Comparison of ENCODE assay signal across 14 mouse cellular contexts in the genomic region with DNA sequence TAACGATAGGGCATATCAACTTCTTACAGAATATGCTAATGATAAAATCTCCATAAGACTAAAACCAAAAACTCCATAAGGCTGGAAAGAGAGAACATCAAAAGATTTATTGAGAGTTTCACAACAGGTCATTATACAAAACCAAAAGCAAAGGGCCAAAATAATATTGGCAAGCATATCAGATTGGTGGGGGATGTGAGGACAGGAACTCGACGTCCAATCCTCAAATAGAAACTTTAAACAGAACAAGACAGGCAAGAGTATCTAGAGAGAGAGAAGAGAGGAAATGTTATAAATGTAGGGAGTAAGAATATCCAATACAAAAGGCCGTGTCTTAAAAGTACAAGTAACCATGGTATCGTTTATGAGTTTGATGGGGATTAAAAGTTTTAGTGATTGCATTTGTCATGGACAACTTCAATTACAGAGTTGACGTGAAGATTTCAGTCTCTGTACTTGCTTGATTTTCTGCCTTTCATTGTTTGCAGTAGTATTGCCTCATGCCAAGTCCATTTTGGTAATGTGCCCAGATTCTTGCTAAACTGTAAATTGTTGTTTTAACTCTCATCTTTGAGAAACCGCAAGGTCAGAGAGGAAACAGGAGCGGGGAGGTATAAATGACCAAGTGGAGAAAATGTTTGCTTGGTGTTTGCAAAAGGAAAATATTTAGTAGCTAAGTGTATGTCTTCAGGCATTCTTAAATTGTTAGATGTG. TPM values are rescaled to one million over a fixed set of nuclear protein-coding genes. Genes with fewer than 3 reads are reported as not detected.
DNase-seq lines count a peak whose midpoint lies in the region; ATAC-seq and TF ChIP-seq lines count a peak whose summit lies in the region.
"Had no signal": no experiment of that assay in that cellular context is flagged by ENCODE, and none has a peak within 500 bp of the region (broad histone marks: within the 10 kb centered on the region; RNA-seq: fewer than 3 reads in every experiment).

No protein-coding gene starts in this region.

- H3K27ac ChIP-seq in kidney, embryonic 16.5 days (ENCODE audit: low read length): no peak overlapping the region
- no peak overlapping the region for H3K27ac ChIP-seq in heart, embryonic 10.5 days
- H3K27ac ChIP-seq: forebrain, embryonic 10.5 days; limb, embryonic 13.5 days had no signal

- DNase-seq in kidney, postnatal 14 days: peak; percentile 15
- peak; percentile 7 for DNase-seq in urinary bladder, postnatal 25 days (ENCODE audit: low spot score)
- no peak for DNase-seq in urinary bladder, adult 2 months (ENCODE audit: low spot score)
- peak; percentile 73 for DNase-seq in fat pad, adult 2 months (ENCODE audit: extremely low read depth, low read depth, low spot score)
- DNase-seq in heart, embryonic 10.5 days (ENCODE audit: low spot score): no peak
- no peak for DNase-seq in right cerebral cortex, adult 18-20 months
- DNase-seq: cerebellum, adult 9-11 months; thymus, adult 18-20 months had no signal

- no peaks in the 10 kb centered on the region for H3K79me2 ChIP-seq in myocyte (ENCODE audit: control insufficient read depth, insufficient read depth)

- no peaks in the 10 kb centered on the region for H3K4me1 ChIP-seq in kidney, embryonic 16.5 days (ENCODE audit: insufficient read depth, low read length)
- no peaks in the 10 kb centered on the region for H3K4me1 ChIP-seq in heart, embryonic 10.5 days
- H3K4me1 ChIP-seq: limb, embryonic 13.5 days had no signal

- no peak for ATAC-seq in kidney, embryonic 16.5 days (ENCODE audit: low FRiP score, low TSS enrichment)

- WGBS in kidney, embryonic 16.5 days: 83% methylated on average over 8 of the region's 8 CpGs
- 84% methylated on average over 8 of the region's 8 CpGs for WGBS in heart, embryonic 10.5 days

- no peaks in the 10 kb centered on the region for H3K36me3 ChIP-seq in kidney, embryonic 16.5 days (ENCODE audit: insufficient read depth, low read length)
- no peaks in the 10 kb centered on the region for H3K36me3 ChIP-seq in myocyte (ENCODE audit: control insufficient read depth, insufficient read depth)
- no peaks in the 10 kb centered on the region for H3K36me3 ChIP-seq in heart, embryonic 10.5 days
- H3K36me3 ChIP-seq: forebrain, embryonic 10.5 days; limb, embryonic 13.5 days had no signal

- H3K9ac ChIP-seq in kidney, embryonic 16.5 days (replicated peaks; ENCODE audit: low read length): no peak overlapping the region
- H3K9ac ChIP-seq: limb, embryonic 13.5 days had no signal

- no peak overlapping the region for H3ac ChIP-seq in myocyte (ENCODE audit: control insufficient read depth, insufficient read length)

- no peak overlapping the region for H3K4me3 ChIP-seq in kidney, embryonic 16.5 days (ENCODE audit: low read length)
- no peak overlapping the region for H3K4me3 ChIP-seq in myocyte
- H3K4me3 ChIP-seq in heart, embryonic 10.5 days: no peak overlapping the region
- H3K4me3 ChIP-seq: forebrain, embryonic 10.5 days; limb, embryonic 13.5 days had no signal

- H3K9me3 ChIP-seq in kidney, embryonic 16.5 days (ENCODE audit: low read length): no peaks in the 10 kb centered on the region
- H3K9me3 ChIP-seq in heart, embryonic 10.5 days: no peaks in the 10 kb centered on the region
- H3K9me3 ChIP-seq: forebrain, embryonic 10.5 days; limb, embryonic 13.5 days had no signal

- no peak overlapping the region for H3K4me2 ChIP-seq in kidney, embryonic 16.5 days (replicated peaks; ENCODE audit: low read depth, low read length)
- no peak overlapping the region for H3K4me2 ChIP-seq in myocyte (ENCODE audit: low read depth)
- H3K4me2 ChIP-seq: heart, embryonic 11.5 days; limb, embryonic 13.5 days had no signal

- TF ChIP-seq POLR2A in myocyte (IDR thresholded peaks at IDR 0.05; ENCODE audit: insufficient read length, low read depth): no peak

- no peaks in the 10 kb centered on the region for H3K27me3 ChIP-seq in kidney, embryonic 16.5 days (ENCODE audit: insufficient read depth, low read length)
- H3K27me3 ChIP-seq in myocyte (ENCODE audit: control insufficient read depth, insufficient read depth, insufficient read length): no peaks in the 10 kb centered on the region
- H3K27me3 ChIP-seq in heart, embryonic 10.5 days (ENCODE audit: insufficient read depth, poor library complexity, severe bottlenecking): no peaks in the 10 kb centered on the region
- H3K27me3 ChIP-seq: limb, embryonic 13.5 days had no signal

TF ChIP-seq in myocyte, 11 proteins besides CTCF, POLR2A, EP300 and RAD21:
- TF ChIP-seq CEBPB (IDR thresholded peaks at IDR 0.05; ENCODE audit: insufficient read depth, poor library complexity, severe bottlenecking) (peak; percentile 67; the same call in 1 of the 2 replicates), E2F4 (IDR thresholded peaks at IDR 0.05; ENCODE audit: insufficient read depth) (no peak), MYOD1 (IDR thresholded peaks at IDR 0.05; ENCODE audit: control insufficient read depth in 1 of 3, insufficient read length in 2 of 3, low read depth in 2 of 3) (no peak)
TF ChIP-seq in myocyte: peak in this region for 1.

RNA-seq across cellular contexts. Expression of a gene that starts 7.8 kb away (rescaled TPM):
- polyA plus RNA-seq in kidney, embryonic 16.5 days (2015; fragmentation: Nextera tagmentation; extraction: Ambion mirVana): 22.0 and 25.3 TPM in 2 replicates
- not detected in 2 replicates for polyA plus RNA-seq in urinary bladder, adult 2 months (2012; rRNA removed)
- polyA plus RNA-seq in myocyte (2012; fragmentation: generic; extraction: Trizol): not detected
- polyA plus RNA-seq in heart, embryonic 10.5 days (2016; fragmentation: Nextera tagmentation; extraction: Ambion mirVana): 0.25 TPM in 1 of 2 replicates, not detected in the other
- polyA plus RNA-seq: forebrain, embryonic 10.5 days; heart, embryonic 11.5 days; hindbrain, embryonic 11.5 days; limb, embryonic 13.5 days had no signal

RNA-seq across cellular contexts. Expression of a gene that starts 55.5 kb away (rescaled TPM):
- polyA plus RNA-seq in kidney, embryonic 16.5 days (2015; fragmentation: Nextera tagmentation; extraction: Ambion mirVana): 0.07 TPM in 1 of 2 replicates, not detected in the other
- polyA plus RNA-seq in urinary bladder, adult 2 months (2012; rRNA removed): not detected in 2 replicates
- not detected for polyA plus RNA-seq in myocyte (2012; fragmentation: generic; extraction: Trizol)
- 0.18 TPM in 1 of 2 replicates, not detected in the other for polyA plus RNA-seq in heart, embryonic 10.5 days (2016; fragmentation: Nextera tagmentation; extraction: Ambion mirVana)
- polyA plus RNA-seq: forebrain, embryonic 10.5 days; heart, embryonic 11.5 days; hindbrain, embryonic 11.5 days; limb, embryonic 13.5 days had no signal

Comparison
In these comparisons a context has a peak if more than half of its experiments do, and no peak if none do; other contexts are left out.
1. DNase-seq: peak in kidney, postnatal 14 days (single experiment), urinary bladder, postnatal 25 days (single experiment) and fat pad, adult 2 months (single experiment); none in urinary bladder, adult 2 months (single experiment), heart, embryonic 10.5 days (single experiment) and right cerebral cortex, adult 18-20 months (single experiment).
2. RNA of a gene that starts 7.8 kb away (polyA plus RNA-seq): 22.0 to 25.3 TPM in kidney, embryonic 16.5 days; 0.25 TPM in heart, embryonic 10.5 days, not detected in urinary bladder, adult 2 months and not detected in myocyte (single experiment); every median in the first group is over 10 times any median in the second.